Mouse (Mus musculus): Measurements from ENCODE around the gene Vmn2r88.

DNA sequence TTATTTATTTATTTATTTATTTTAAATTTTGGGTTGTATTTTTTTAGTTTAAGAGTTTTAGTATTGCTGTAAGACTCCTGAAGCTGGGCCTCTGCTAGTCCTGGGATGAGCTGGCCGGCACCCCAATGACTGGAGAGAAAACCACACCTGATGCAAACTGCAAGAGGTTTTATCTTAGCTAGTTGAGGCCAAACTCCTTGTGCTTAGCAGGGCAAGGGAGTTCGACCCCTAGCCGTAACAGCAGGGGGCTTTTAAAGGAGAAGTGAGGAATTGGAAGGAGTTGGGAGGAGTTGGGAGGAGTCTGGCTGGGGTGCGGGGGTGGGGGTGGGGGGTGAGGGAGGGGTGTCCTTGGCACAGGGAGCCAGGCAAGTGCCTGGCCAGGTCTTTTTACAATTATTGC lies 28.3 kb downstream of the Vmn2r88 start:
- TF ChIP-seq CTCF (IDR thresholded peaks at IDR 0.05) (no peak), EP300 (IDR thresholded peaks at IDR 0.05) (no peak)

All from lung, postnatal 0 days (tissue).